Mouse (Mus musculus) bone marrow, adult 2 months (tissue): Measurements from ENCODE around the gene Dtx4. TPM values are rescaled to one million over a fixed set of nuclear protein-coding genes. Genes with fewer than 3 reads are reported as not detected.
A peak's percentile ranks its signal among the peaks of the same experiment; 100 is the strongest.

Source experiments
- H3K27ac ChIP-seq: fragments of 200-500 bp; 2 replicates; pipeline ENCODE4 v1.5.1; 2012; ENCODE audit warnings: low read depth, mild to moderate bottlenecking, control low read depth, inconsistent platforms, low read length; ENCODE audit not compliant: control insufficient read depth, poor library complexity, insufficient read depth
- H3K4me1 ChIP-seq: fragments of 200-500 bp; 2 replicates; pipeline ENCODE4 v1.6.1; 2011; ENCODE audit warnings: low read length; ENCODE audit not compliant: control insufficient read depth, insufficient read depth
- H3K4me3 ChIP-seq: fragments of 200-500 bp; replicated peaks from 2 replicates; pipeline ENCODE3; 2011; ENCODE audit warnings: mild to moderate bottlenecking, low read depth, low read length, control low read depth; ENCODE audit not compliant: control insufficient read depth
- CTCF ChIP-seq: fragments of 200-500 bp; IDR thresholded peaks from 2 replicates; pipeline ENCODE4 v1.5.1; 2011; ENCODE audit warnings: low read length, control low read depth; ENCODE audit not compliant: control insufficient read depth, insufficient read depth
- POLR2A ChIP-seq: fragments of 200-500 bp; IDR thresholded peaks from 2 replicates; pipeline ENCODE4 v1.6.1; 2011; ENCODE audit warnings: low read depth, mild to moderate bottlenecking, control low read depth, low read length, borderline replicate concordance; ENCODE audit not compliant: control insufficient read depth
- WGBS: fragments of 180-500 bp; shearing (Covaris S2); methylation state at CpG from one replicate; pipeline ENCODE4 v1.1.7; 2018; 5-methylcytosine and 5-hydroxymethylcytosine counted together
- polyA plus RNA-seq: library from polyadenylated mRNA; stranded (reverse); fragments of >200 nt; gene quantifications from 2 replicates; pipeline ENCODE4 v1.2.4, GENCODE M21; 2011; ENCODE audit warnings: low replicate concordance; ENCODE audit not compliant: missing spikeins, insufficient read depth, insufficient read length

Gene Dtx4
- polyA plus RNA-seq, 1 experiment: 6.7 TPM

GRCm38 (mm10) chr19:12523377-12523776 lies 22.1 kb upstream of the Dtx4 start:
- H3K4me3 ChIP-seq: no peak overlapping the region
- H3K4me1 ChIP-seq: no peaks in the 10 kb centered on the region
- 56% methylated on average over 4 of the region's 4 CpGs for WGBS
- TF ChIP-seq CTCF (no peak), POLR2A (no peak)
- H3K27ac ChIP-seq: no peak overlapping the region

GRCm38 (mm10) chr19:12518541-12518890 lies 17.3 kb upstream of the Dtx4 start:
- no peaks in the 10 kb centered on the region; the same call in 1 of the 2 replicates for H3K4me1 ChIP-seq
- no peak overlapping the region for H3K27ac ChIP-seq
- TF ChIP-seq CTCF: no peak
- TF ChIP-seq POLR2A: no peak
- H3K4me3 ChIP-seq: no peak overlapping the region

- WGBS: 4% methylated on average over 16 of the region's 16 CpGs
- Histone ChIP-seq H3K27ac (no peak overlapping the region), H3K4me3 (peak overlapping the region; percentile 55), H3K4me1 (no peaks in the 10 kb centered on the region; the same call in 1 of the 2 replicates)
- 0 out of 2 replicates have a peak, but pooled peaks have one; percentile 25 for TF ChIP-seq CTCF
- TF ChIP-seq POLR2A: no peak
These were observed 16.7 kb upstream of the Dtx4 start for GRCm38 (mm10) chr19:12517671-12518540.

GRCm38 (mm10) chr19:12514621-12515020 lies 13.4 kb upstream of the Dtx4 start:
- Histone ChIP-seq H3K27ac (no peak overlapping the region), H3K4me1 (no peaks in the 10 kb centered on the region; the same call in 1 of the 2 replicates), H3K4me3 (no peak overlapping the region)
- no peak for TF ChIP-seq CTCF
- no peak for TF ChIP-seq POLR2A

- 47% methylated on average over 7 of the region's 7 CpGs for WGBS
- no peak overlapping the region for H3K4me3 ChIP-seq
- H3K4me1 ChIP-seq: no peaks in the 10 kb centered on the region
- no peak for TF ChIP-seq CTCF
- H3K27ac ChIP-seq: no peak overlapping the region
These were observed 1.5 kb upstream of the Dtx4 start for GRCm38 (mm10) chr19:12502756-12503155.

- H3K27ac ChIP-seq: peak overlapping the region; percentile 83
- H3K4me1 ChIP-seq: no peaks in the 10 kb centered on the region
- 1% methylated on average over 38 of the region's 38 CpGs for WGBS
- TF ChIP-seq CTCF: no peak
- no peak for TF ChIP-seq POLR2A
- H3K4me3 ChIP-seq: peak overlapping the region; percentile 91
These were observed 358 bp downstream of the Dtx4 start for GRCm38 (mm10) chr19:12500881-12501311.

- WGBS: 63% methylated on average over 3 of the region's 3 CpGs
- Histone ChIP-seq H3K27ac (no peak overlapping the region), H3K4me3 (peak overlapping the region; percentile 15), H3K4me1 (no peaks in the 10 kb centered on the region)
- no peak for TF ChIP-seq CTCF
- TF ChIP-seq POLR2A: no peak
These were observed 1.1 kb downstream of the Dtx4 start for GRCm38 (mm10) chr19:12500124-12500523.

- Histone ChIP-seq H3K4me3 (no peak overlapping the region), H3K4me1 (no peaks in the 10 kb centered on the region), H3K27ac (no peak overlapping the region)
- TF ChIP-seq POLR2A (no peak), CTCF (no peak)
- WGBS: 48% methylated on average over 2 of the region's 2 CpGs
These were observed 1.8 kb downstream of the Dtx4 start for GRCm38 (mm10) chr19:12499485-12499884.
